Mouse (Mus musculus) olfactory bulb, adult 2 months (tissue): ENCODE measurements at regions not wholly inside any gene's neighbourhood (a gene's known extent, or its start where the extent isn't known, plus 50 kb on each side); places are given as distances from the start of the nearest gene placed in this dataset.

Experiments
- CTCF ChIP-seq: fragments of 200-500 bp; IDR thresholded peaks from 2 replicates; pipeline ENCODE4 v1.5.1; 2012; ENCODE audit warnings: low read depth, mild to moderate bottlenecking, low read length, moderate library complexity; ENCODE audit not compliant: insufficient read depth
- POLR2A ChIP-seq: fragments of 200-500 bp; IDR thresholded peaks from 2 replicates; pipeline ENCODE4 v1.6.1; 2012; ENCODE audit warnings: mild to moderate bottlenecking, low read depth, low read length, moderate library complexity; ENCODE audit not compliant: insufficient read depth

GRCm38 (mm10) chr3:149837921-149838320 is 847.6 kb upstream of the Adgrl2 start:
- TF ChIP-seq POLR2A (no peak), CTCF (no peak)
